Mouse (Mus musculus) ES-Bruce4 (cell line): ENCODE results near the gene Prmt2. TPM values are rescaled to one million over a fixed set of nuclear protein-coding genes. Genes with fewer than 3 reads are reported as not detected.

ENCODE experiments used
- H3K27ac ChIP-seq: 2 replicates; pipeline ENCODE4 v1.5.1; 2012; ENCODE audit warnings: low read length, inconsistent platforms; ENCODE audit not compliant: insufficient read depth
- H3K27me3 ChIP-seq: 2 replicates; pipeline ENCODE4 v1.6.1; 2012; ENCODE audit warnings: mild to moderate bottlenecking, low read length, inconsistent platforms; ENCODE audit not compliant: control insufficient read depth, poor library complexity, insufficient read depth, severe bottlenecking
- H3K36me3 ChIP-seq: 2 replicates; pipeline ENCODE4 v1.6.1; 2012; ENCODE audit warnings: inconsistent platforms, mild to moderate bottlenecking, low read length, moderate library complexity; ENCODE audit not compliant: control insufficient read depth, poor library complexity, insufficient read depth, severe bottlenecking
- H3K4me1 ChIP-seq: one replicate; pipeline ENCODE4 v1.8.1; 2011; ENCODE audit warnings: low read length; ENCODE audit not compliant: control insufficient read depth, insufficient read depth
- H3K4me3 ChIP-seq: 2 replicates; pipeline ENCODE4 v1.5.1; 2011; ENCODE audit warnings: low read depth, mild to moderate bottlenecking, low read length
- H3K9ac ChIP-seq: 2 replicates; pipeline ENCODE4 v1.6.1; 2012; ENCODE audit warnings: low read depth, mild to moderate bottlenecking, inconsistent platforms; ENCODE audit not compliant: poor library complexity, severe bottlenecking
- H3K9me3 ChIP-seq: replicated peaks from 2 replicates; pipeline ENCODE4 v1.6.1; 2012; ENCODE audit warnings: mild to moderate bottlenecking, low read length, inconsistent platforms; ENCODE audit not compliant: control insufficient read depth, poor library complexity, insufficient read depth, severe bottlenecking
- CTCF ChIP-seq: IDR thresholded peaks from one replicate; pipeline ENCODE4 v1.8.1; 2011; ENCODE audit warnings: low read depth, low read length
- EP300 ChIP-seq: IDR thresholded peaks from 2 replicates; pipeline ENCODE4 v1.6.1; 2011; ENCODE audit warnings: low read depth, low read length; ENCODE audit not compliant: insufficient read depth
- POLR2A ChIP-seq: IDR thresholded peaks from one replicate; pipeline ENCODE4 v1.8.1; 2011; ENCODE audit warnings: low read length; ENCODE audit not compliant: insufficient read depth
- polyA plus RNA-seq: library from polyadenylated mRNA; stranded (reverse); fragments of >200 nt; gene quantifications from 2 replicates; pipeline ENCODE4 v1.2.4, GENCODE M21; 2011; ENCODE audit warnings: low read depth; ENCODE audit not compliant: missing spikeins, insufficient read depth, insufficient read length

Prmt2 gene
- polyA plus RNA-seq, 1 experiment: 28.6 TPM

- no peak overlapping the region for H3K9ac ChIP-seq
- H3K27ac ChIP-seq: no peak overlapping the region
- no peaks in the 10 kb centered on the region for H3K9me3 ChIP-seq
- no peaks in the 10 kb centered on the region; the same call in 1 of the 2 replicates for H3K36me3 ChIP-seq
- TF ChIP-seq EP300 (no peak), CTCF (no peak), POLR2A (no peak)
- H3K4me3 ChIP-seq: no peak overlapping the region
- no peaks in the 10 kb centered on the region for H3K4me1 ChIP-seq
- H3K27me3 ChIP-seq: no peaks in the 10 kb centered on the region
These were observed 1.7 kb upstream of the Prmt2 start for GRCm38 (mm10) chr10:76239401-76239800.

DNA sequence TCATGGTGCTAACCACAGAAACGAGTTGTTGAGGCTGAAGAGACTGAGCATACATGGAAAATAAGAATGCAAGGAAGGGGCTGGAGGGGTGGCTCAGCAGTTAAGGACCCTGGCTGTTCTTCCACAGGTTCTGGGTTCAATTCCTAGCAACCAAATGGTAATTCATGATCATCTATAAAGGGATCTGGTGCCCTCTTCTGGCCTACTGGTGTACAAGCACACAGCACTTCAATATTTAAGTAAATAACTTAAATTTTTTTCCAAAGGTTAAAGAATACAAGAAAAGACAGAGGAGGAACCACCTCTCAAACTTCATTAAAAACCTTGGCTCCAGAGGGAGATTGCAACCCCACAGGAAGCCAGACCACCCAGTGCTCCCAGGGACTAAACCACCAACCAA lies 8.0 kb downstream of the Prmt2 start:
- H3K9ac ChIP-seq: no peak overlapping the region
- H3K4me1 ChIP-seq: no peaks in the 10 kb centered on the region
- H3K36me3 ChIP-seq: no peaks in the 10 kb centered on the region
- H3K27ac ChIP-seq: no peak overlapping the region
- H3K27me3 ChIP-seq: no peaks in the 10 kb centered on the region
- no peak overlapping the region for H3K4me3 ChIP-seq
- H3K9me3 ChIP-seq: no peaks in the 10 kb centered on the region
- no peak for TF ChIP-seq POLR2A
- TF ChIP-seq EP300: no peak

DNA sequence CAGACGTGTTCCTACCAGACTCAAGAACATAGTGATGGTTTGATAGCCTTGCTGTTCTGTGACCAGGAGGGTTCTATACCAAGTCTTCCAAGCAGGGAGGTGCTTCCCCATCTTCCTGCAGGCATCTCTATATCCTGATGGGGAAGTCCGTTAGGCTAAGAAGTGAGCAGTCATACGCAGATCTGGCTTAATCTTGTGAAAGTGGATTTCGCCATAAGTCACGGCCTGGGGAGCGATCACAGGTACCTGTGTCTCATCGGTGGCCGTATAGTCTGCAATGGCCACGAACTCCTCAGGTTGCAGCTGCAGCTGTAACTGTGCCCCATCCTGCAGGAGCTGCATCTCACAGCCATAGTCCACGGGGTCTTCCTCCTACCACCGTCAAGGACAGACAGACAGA lies 11.7 kb downstream of the Prmt2 start:
- no peaks in the 10 kb centered on the region for H3K36me3 ChIP-seq
- H3K27me3 ChIP-seq: no peaks in the 10 kb centered on the region
- no peak for TF ChIP-seq POLR2A
- H3K27ac ChIP-seq: no peak overlapping the region
- H3K9me3 ChIP-seq: no peaks in the 10 kb centered on the region
- no peak overlapping the region for H3K4me3 ChIP-seq
- no peak overlapping the region for H3K9ac ChIP-seq
- no peaks in the 10 kb centered on the region for H3K4me1 ChIP-seq

DNA sequence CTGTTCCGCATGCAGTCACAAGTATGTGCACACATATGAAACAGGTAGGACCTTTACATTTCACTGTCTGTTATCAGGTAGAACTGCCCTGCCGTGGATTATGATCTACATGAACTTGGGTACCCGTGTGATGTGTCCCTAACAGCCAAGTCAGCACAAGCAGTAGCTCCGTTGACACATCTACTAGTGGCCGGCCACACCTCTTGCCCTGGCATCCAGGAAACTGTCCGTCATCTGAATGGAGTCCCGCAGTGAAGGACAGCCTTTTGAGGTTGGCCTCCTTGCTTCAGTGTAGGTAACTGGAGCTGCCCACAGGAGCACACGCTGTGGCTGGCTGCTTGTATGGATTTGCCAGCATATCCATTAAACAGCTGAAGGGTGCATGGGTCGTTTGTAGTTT lies 19.4 kb downstream of the Prmt2 start:
- H3K27ac ChIP-seq: no peak overlapping the region

GRCm38 (mm10) chr10:76217056-76217455 lies 20.6 kb downstream of the Prmt2 start:
- Histone ChIP-seq H3K27ac (no peak overlapping the region), H3K4me3 (no peak overlapping the region), H3K4me1 (no peaks in the 10 kb centered on the region), H3K9ac (no peak overlapping the region), H3K27me3 (no peaks in the 10 kb centered on the region), H3K9me3 (peaks cover 11% of the 10 kb centered on the region; the same call in 1 of the 2 replicates), H3K36me3 (no peaks in the 10 kb centered on the region)
- TF ChIP-seq CTCF (no peak), POLR2A (no peak), EP300 (no peak)

More for the DNA sequence above, 19.4 kb downstream of the Prmt2 start:
- Histone ChIP-seq H3K27me3 (no peaks in the 10 kb centered on the region), H3K4me1 (no peaks in the 10 kb centered on the region), H3K9ac (no peak overlapping the region), H3K9me3 (peaks cover 11% of the 10 kb centered on the region; the same call in 1 of the 2 replicates), H3K36me3 (no peaks in the 10 kb centered on the region), H3K4me3 (no peak overlapping the region)
- no peak for TF ChIP-seq CTCF
- no peak for TF ChIP-seq EP300
- TF ChIP-seq POLR2A: no peak

DNA sequence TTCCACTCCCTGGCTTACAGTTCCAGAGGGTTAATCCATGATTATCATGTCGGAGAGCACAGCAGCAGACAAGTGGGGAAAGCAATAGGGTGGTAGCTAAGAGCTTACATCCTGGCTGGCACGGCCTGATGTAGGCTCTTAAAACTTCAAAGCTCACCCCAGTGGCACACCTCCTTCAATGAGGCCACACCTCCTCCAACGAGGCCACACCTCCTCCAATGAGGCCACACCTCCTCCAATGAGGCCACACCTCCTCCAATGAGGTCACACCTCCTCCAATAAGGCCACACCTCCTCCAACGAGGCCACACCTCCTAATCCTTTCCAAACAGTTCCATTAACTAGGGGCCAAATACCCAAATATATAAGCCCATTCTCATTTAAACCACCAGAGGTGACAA lies 23.5 kb downstream of the Prmt2 start:
- TF ChIP-seq POLR2A (no peak), EP300 (no peak), CTCF (no peak)
- Histone ChIP-seq H3K36me3 (no peaks in the 10 kb centered on the region), H3K4me1 (no peaks in the 10 kb centered on the region), H3K4me3 (no peak overlapping the region), H3K27ac (no peak overlapping the region), H3K27me3 (no peaks in the 10 kb centered on the region), H3K9me3 (peaks cover 11% of the 10 kb centered on the region; the same call in 1 of the 2 replicates), H3K9ac (no peak overlapping the region)

DNA sequence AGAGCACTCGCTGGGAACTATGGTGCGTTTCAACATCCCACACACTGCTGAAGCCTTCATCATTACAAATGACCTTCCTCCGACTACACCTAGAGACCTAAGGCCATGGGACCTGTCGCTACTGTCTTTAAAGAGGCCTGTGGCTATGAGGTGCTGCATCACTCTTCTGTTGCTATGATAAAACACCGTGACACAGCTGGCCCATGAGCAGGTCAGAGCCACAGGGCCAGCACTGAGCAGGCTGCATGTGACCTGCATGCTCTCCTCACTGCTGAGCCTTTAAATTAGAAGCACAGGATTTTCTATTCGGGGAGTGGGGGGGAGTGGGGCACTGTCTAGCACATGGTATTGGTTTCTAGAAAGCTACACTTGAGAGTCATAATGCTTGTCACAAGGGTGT lies 25.5 kb downstream of the Prmt2 start:
- H3K4me1 ChIP-seq: no peaks in the 10 kb centered on the region

More for the DNA sequence above, 25.5 kb downstream of the Prmt2 start:
- Histone ChIP-seq H3K36me3 (no peaks in the 10 kb centered on the region), H3K9ac (no peak overlapping the region), H3K27ac (no peak overlapping the region), H3K27me3 (no peaks in the 10 kb centered on the region), H3K9me3 (peaks cover 11% of the 10 kb centered on the region; the same call in 1 of the 2 replicates), H3K4me3 (no peak overlapping the region)
- no peak for TF ChIP-seq CTCF
- TF ChIP-seq POLR2A: no peak
- TF ChIP-seq EP300: no peak
